Mouse (Mus musculus) bone marrow, adult 2 months (tissue): ENCODE results near the gene Spock3.

Experiments used
- CTCF ChIP-seq: fragments of 200-500 bp; IDR thresholded peaks from 2 replicates; pipeline ENCODE4 v1.5.1; 2011; ENCODE audit warnings: low read length, control low read depth; ENCODE audit not compliant: control insufficient read depth, insufficient read depth
- POLR2A ChIP-seq: fragments of 200-500 bp; IDR thresholded peaks from 2 replicates; pipeline ENCODE4 v1.6.1; 2011; ENCODE audit warnings: low read depth, mild to moderate bottlenecking, control low read depth, low read length, borderline replicate concordance; ENCODE audit not compliant: control insufficient read depth

- TF ChIP-seq POLR2A (no peak), CTCF (no peak)
These were observed 11.8 kb downstream of the Spock3 start for GRCm38 (mm10) chr8:62962608-62963007.
